Mouse (Mus musculus) adrenal gland (tissue): Measurements from ENCODE around the gene F13a1.

Source experiments
- intact Hi-C: fragments of 180-260 bp; cut with DNase I; formaldehyde crosslinking; loops from one replicate; pipeline ENCODE4 v1.15.1; 2025
- long read RNA-seq, 2 experiments: library from polyadenylated mRNA; unstranded; transcript quantifications; one replicate each; pipeline ENCODE4 v2.0.0; 2020; ENCODE audit warnings: borderline replicate concordance in 1 of 2; ENCODE audit not compliant: insufficient replicate concordance in 1 of 2

The F13a1 gene
- long read RNA-seq, experiment 1, partial matches to known transcripts, result 0 of 2 reads
- long read RNA-seq, experiment 1, other reads (novel, unspliced or antisense), result 0 of 2 reads
- long read RNA-seq, experiment 2, partial matches to known transcripts, result 2 of 3 reads
- long read RNA-seq, experiment 2, other reads (novel, unspliced or antisense), result 0 of 3 reads

- intact Hi-C loops, result no loop called here
These were observed at the start of gene F13a1 for GRCm38 (mm10) chr13:37050126-37050525. Gene F13a1 (minus strand): TSS chr13:37050244.

GRCm38 (mm10) chr13:37091620-37092019 is 41.6 kb upstream of the F13a1 start:
- intact Hi-C loops, result no loop called here

- intact Hi-C loops, result no loop called here
These were observed 39.1 kb upstream of the F13a1 start for GRCm38 (mm10) chr13:37089104-37089503.

GRCm38 (mm10) chr13:37081506-37082241 is 31.6 kb upstream of the F13a1 start:
- intact Hi-C loops, result no loop called here

GRCm38 (mm10) chr13:37071390-37071789 is 21.3 kb upstream of the F13a1 start:
- intact Hi-C loops, result no loop called here

GRCm38 (mm10) chr13:37070824-37071223 is 20.8 kb upstream of the F13a1 start:
- intact Hi-C loops, result no loop called here

- intact Hi-C loops, result no loop called here
These were observed 10.8 kb upstream of the F13a1 start for GRCm38 (mm10) chr13:37060810-37061209.

- intact Hi-C loops, result no loop called here
These were observed 6.6 kb upstream of the F13a1 start for GRCm38 (mm10) chr13:37056662-37057061.

GRCm38 (mm10) chr13:37049631-37050030 is 413 bp downstream of the F13a1 start:
- intact Hi-C loops, result no loop called here

- intact Hi-C loops, result no loop called here
These were observed 1.0 kb downstream of the F13a1 start for GRCm38 (mm10) chr13:37049018-37049417.

- intact Hi-C loops, result no loop called here
These were observed 5.0 kb downstream of the F13a1 start for GRCm38 (mm10) chr13:37045005-37045404.

- intact Hi-C loops, result no loop called here
These were observed 15.3 kb downstream of the F13a1 start for GRCm38 (mm10) chr13:37034745-37035144.

GRCm38 (mm10) chr13:37025996-37026579 is 24.0 kb downstream of the F13a1 start:
- intact Hi-C loops, result no loop called here

- intact Hi-C loops, result loop anchor here (5.0 kb wide), 1 partner anchor 124 kb away; no protein-coding TSS in a partner anchor
These were observed 28.5 kb downstream of the F13a1 start for GRCm38 (mm10) chr13:37021575-37021974.

GRCm38 (mm10) chr13:37010771-37011170 is 39.3 kb downstream of the F13a1 start:
- intact Hi-C loops, result no loop called here

- intact Hi-C loops, result no loop called here
These were observed 43.8 kb downstream of the F13a1 start for GRCm38 (mm10) chr13:37006224-37006623.

GRCm38 (mm10) chr13:36999210-36999705 is 50.8 kb downstream of the F13a1 start:
- intact Hi-C loops, result no loop called here

- intact Hi-C loops, result no loop called here
These were observed 56.5 kb downstream of the F13a1 start for GRCm38 (mm10) chr13:36993593-36993992.

- intact Hi-C loops, result no loop called here
These were observed 61.7 kb downstream of the F13a1 start for GRCm38 (mm10) chr13:36988392-36988791.

GRCm38 (mm10) chr13:36973016-36973415 is 77.0 kb downstream of the F13a1 start:
- intact Hi-C loops, result no loop called here

GRCm38 (mm10) chr13:36972226-36972625 is 77.8 kb downstream of the F13a1 start:
- intact Hi-C loops, result no loop called here

GRCm38 (mm10) chr13:36962926-36963325 is 87.1 kb downstream of the F13a1 start:
- intact Hi-C loops, result no loop called here
